Mouse (Mus musculus) forebrain, embryonic 15.5 days (tissue): Measurements from ENCODE around the gene Cry2. TPM values are rescaled to one million over a fixed set of nuclear protein-coding genes. Genes with fewer than 3 reads are reported as not detected.

Source experiments
- ATAC-seq: fragments of 200-750 bp; cut with Nextera tagmentation; replicated peaks from 2 replicates; pipeline ENCODE4 v1.8.0; 2017; ENCODE audit warnings: mild to moderate bottlenecking, moderate TSS enrichment, moderate library complexity
- H3K27ac ChIP-seq: fragments of 300-500 bp; sonication (generic); replicated peaks from 2 replicates; pipeline ENCODE4 v1.5.1; 2015; ENCODE audit warnings: mild to moderate bottlenecking, inconsistent platforms
- H3K27me3 ChIP-seq: fragments of 300-500 bp; sonication (generic); 2 replicates; pipeline ENCODE4 v1.6.1; 2015; ENCODE audit warnings: inconsistent platforms
- H3K36me3 ChIP-seq: fragments of 300-500 bp; sonication (generic); 2 replicates; pipeline ENCODE4 v1.6.1; 2015; ENCODE audit warnings: mild to moderate bottlenecking, inconsistent platforms
- H3K4me1 ChIP-seq: fragments of 300-500 bp; sonication (generic); 2 replicates; pipeline ENCODE4 v1.6.1; 2015; ENCODE audit warnings: inconsistent platforms
- H3K4me2 ChIP-seq: fragments of 300-500 bp; sonication (generic); replicated peaks from 2 replicates; pipeline ENCODE4 v1.6.1; 2015; ENCODE audit warnings: mild to moderate bottlenecking, inconsistent platforms
- H3K4me3 ChIP-seq: fragments of 300-500 bp; sonication (generic); 2 replicates; pipeline ENCODE4 v1.5.1; 2015; ENCODE audit warnings: mild to moderate bottlenecking, inconsistent platforms
- H3K9ac ChIP-seq: fragments of 300-500 bp; sonication (generic); replicated peaks from 2 replicates; pipeline ENCODE4 v1.6.1; 2015; ENCODE audit warnings: mild to moderate bottlenecking, inconsistent platforms
- H3K9me3 ChIP-seq: fragments of 300-500 bp; sonication (generic); 2 replicates; pipeline ENCODE4 v1.6.1; 2016; ENCODE audit warnings: inconsistent platforms
- WGBS: fragments of 180-500 bp; shearing (Covaris S2); methylation state at CpG from one replicate; pipeline ENCODE4 v1.1.7; 2015; ENCODE audit warnings: mixed read lengths; 5-methylcytosine and 5-hydroxymethylcytosine counted together
- polyA plus RNA-seq: library from polyadenylated mRNA; unstranded; fragments of >200 nt; fragmentation: Nextera tagmentation; extraction: Ambion mirVana; gene quantifications from 2 replicates; pipeline ENCODE4 v1.2.1, GENCODE M21; 2015

Gene Cry2
- polyA plus RNA-seq, 1 experiment from 2014 or later, result 37.0 TPM

DNA sequence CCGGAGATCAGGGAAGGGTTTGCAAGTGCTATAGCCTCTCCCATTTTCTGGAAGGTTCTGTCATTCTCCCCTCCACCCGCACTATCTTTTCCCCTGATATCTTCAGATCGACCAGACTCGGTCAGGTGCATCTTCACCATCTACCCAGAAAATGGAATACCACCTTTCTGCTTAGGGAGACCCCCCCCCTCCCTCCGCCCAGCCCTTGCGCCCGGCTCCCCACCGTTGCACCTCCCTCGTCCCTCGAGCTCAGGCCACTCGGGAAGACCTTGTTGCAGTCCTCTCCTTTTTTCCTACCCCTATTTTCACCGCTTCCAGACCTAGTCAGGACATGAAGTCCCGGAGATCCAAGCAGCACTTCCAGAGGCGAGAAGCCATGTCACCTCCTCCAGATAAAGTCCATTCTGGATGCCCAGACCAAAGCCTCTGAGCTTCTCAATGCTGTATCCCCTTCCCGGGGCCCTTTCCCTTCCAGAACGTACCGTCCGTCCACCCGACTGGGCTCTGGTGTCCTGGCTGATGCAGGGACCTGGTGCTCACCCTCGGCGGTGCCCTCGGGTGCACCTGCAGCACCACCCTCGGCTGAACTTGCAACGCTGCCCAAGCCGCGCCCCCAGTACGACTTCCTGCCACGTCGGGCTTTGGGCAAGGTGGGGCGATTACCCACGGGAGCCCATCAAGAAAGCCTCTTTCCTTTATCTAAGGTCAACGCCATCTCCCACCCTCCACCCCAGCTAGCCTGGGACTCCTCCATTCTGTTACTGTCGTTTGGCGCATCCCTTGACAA is 26.3 kb upstream of the Cry2 start, which contains the start of gene Slc35c1:
Slc35c1 (minus strand) TSS at position 618 of the 787 bp plus-strand sequence.
- Histone ChIP-seq H3K4me2 (peak within 1 kb of the TSS; percentile 84), H3K9ac (peak within 1 kb of the TSS; percentile 63), H3K4me1 (peaks cover 44% of the 10 kb centered on the region), H3K27me3 (peaks cover 5% of the 10 kb centered on the region; the same call in 1 of the 2 replicates), H3K27ac (peak within 1 kb of the TSS; percentile 48; the same call in 1 of the 2 replicates), H3K9me3 (no peaks in the 10 kb centered on the region), H3K36me3 (no peaks in the 10 kb centered on the region), H3K4me3 (peak within 1 kb of the TSS; percentile 70)
- 1% methylated on average over 34 of the region's 34 CpGs for WGBS
- peak; percentile 34; the same call in 1 of the 2 replicates for ATAC-seq

DNA sequence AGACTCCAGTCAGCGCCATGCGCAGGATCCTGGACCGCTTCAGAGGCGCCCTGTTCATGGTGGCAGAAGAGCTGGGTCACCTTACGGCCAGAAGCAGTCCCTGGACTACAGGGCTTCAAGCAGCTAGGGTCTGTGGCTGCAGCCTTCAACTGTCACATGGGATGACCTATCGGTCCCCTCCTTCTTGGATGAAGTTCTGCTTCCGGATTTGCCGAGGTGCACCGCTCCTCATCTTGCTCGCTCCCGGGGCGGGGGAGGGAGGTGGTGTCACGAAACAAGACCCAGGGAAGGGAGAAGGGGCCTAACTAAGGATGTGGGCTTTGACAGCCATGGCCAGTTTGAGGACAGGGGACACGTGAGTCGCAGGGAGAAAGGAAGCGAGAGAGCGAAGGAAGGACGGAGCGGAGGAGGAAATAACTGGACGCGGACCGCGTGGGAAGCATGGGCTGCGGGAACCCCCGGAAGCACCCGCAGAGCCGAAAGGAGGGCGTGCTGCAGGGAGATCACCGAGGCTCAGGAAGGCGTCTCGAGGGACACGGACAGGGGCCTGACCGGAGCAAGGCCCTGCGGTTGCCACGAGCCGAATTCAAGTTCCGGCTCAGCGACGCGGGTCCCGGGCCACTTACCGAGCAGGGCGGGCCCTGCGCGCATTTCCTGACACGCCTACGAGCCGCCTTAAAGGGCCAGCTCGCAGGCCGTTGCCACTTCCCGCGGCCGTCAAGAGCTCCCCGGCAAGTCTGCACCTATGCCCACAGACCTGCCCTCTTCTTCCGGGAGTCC is 25.5 kb upstream of the Cry2 start:
- ATAC-seq, result peak; percentile 90
- Histone ChIP-seq H3K4me1 (peaks cover 45% of the 10 kb centered on the region), H3K4me2 (peak overlapping the region; percentile 84), H3K9me3 (no peaks in the 10 kb centered on the region), H3K4me3 (peak overlapping the region; percentile 70), H3K27ac (peak overlapping the region; percentile 48; the same call in 1 of the 2 replicates), H3K9ac (peak overlapping the region; percentile 63), H3K36me3 (peaks cover 4% of the 10 kb centered on the region; the same call in 1 of the 2 replicates), H3K27me3 (peaks cover 5% of the 10 kb centered on the region; the same call in 1 of the 2 replicates)
- under 1% methylated on average over 55 of the region's 55 CpGs for WGBS

DNA sequence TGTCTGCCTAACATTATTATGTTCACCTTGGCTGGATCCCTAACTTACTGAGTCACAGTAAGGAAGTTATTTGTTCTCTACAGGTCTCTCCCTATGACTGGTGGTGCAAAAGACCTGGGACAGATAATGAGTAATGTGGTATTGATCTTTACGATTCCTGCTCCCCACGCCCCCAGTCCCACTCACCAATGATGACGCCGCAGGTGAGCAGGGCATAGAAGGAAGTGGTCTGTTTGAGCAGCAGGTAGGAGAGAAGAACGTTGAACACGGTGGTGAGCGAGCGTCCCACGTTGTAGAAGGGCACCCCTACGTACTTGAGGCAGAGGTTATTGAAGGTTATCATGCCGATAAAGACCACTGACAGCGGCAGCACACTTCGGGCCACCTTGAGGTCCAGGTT is 24.6 kb upstream of the Cry2 start:
- ATAC-seq, result no peak
- no peak overlapping the region for H3K27ac ChIP-seq

DNA sequence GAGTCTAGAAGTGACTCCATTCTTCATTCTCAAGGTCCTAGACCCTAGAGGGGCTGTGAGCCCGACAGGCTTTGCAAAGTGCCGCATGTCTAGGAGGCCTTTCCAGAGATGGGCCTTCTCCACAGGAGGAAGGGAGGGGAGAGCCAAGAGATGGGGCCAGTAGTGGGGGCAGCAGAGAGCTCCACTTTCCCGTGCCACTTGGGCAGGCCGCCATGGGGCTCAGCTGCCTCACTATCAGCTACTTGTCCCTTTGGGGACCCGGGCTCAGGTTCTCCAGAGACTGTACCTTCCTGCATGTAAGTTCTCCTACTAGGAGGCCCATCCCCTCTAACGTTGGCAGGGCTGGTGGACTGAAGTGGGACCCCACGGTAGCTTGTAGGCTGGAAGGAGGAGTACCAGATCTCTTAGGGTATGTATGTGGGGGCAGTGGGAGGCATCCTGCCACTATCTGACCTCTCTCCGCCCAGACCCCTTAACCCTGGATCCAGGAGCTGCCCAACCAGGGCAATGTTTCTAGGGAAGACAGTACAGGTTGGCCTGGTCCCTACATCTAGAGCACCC is 23.2 kb upstream of the Cry2 start:
- no peak for ATAC-seq
- Histone ChIP-seq H3K4me2 (0 out of 2 replicates have a peak overlapping the region, but pooled peaks have one; percentile 14), H3K9me3 (no peaks in the 10 kb centered on the region), H3K4me1 (peaks cover 45% of the 10 kb centered on the region), H3K4me3 (no peak overlapping the region), H3K9ac (no peak overlapping the region), H3K27me3 (peaks cover 5% of the 10 kb centered on the region; the same call in 1 of the 2 replicates), H3K36me3 (peaks cover 12% of the 10 kb centered on the region; the same call in 1 of the 2 replicates), H3K27ac (no peak overlapping the region)
- 72% methylated on average over 8 of the region's 8 CpGs for WGBS

More for the DNA sequence above, 24.6 kb upstream of the Cry2 start:
- 74% methylated on average over 13 of the region's 13 CpGs for WGBS
- H3K4me2 ChIP-seq, result peak overlapping the region; percentile 84
- H3K9ac ChIP-seq, result peak overlapping the region; percentile 63
- peak overlapping the region; percentile 70 for H3K4me3 ChIP-seq
- H3K9me3 ChIP-seq, result no peaks in the 10 kb centered on the region
- H3K4me1 ChIP-seq, result peaks cover 45% of the 10 kb centered on the region
- H3K36me3 ChIP-seq, result peaks cover 12% of the 10 kb centered on the region; the same call in 1 of the 2 replicates
- H3K27me3 ChIP-seq, result peaks cover 5% of the 10 kb centered on the region; the same call in 1 of the 2 replicates

DNA sequence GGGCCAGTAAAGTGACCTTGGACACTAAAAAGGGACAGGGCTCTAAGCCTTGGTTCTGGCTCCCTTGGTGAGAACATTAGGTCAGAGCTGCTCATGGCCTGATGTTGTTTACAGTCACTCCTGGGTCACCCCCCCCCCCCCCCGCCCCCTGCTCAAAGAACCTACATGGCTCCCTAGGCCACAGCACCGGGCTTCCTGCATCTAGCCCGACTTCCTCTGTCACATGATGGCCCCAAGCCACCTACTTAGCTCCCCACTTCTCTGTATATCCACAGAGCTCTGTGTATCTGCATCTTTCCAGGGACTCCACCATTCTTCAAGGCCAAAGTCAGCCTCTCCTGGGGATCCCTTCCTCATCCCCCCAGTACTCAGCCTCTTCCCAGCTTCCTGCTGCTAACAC is 21.9 kb upstream of the Cry2 start:
- H3K27me3 ChIP-seq, result peaks cover 2% of the 10 kb centered on the region; the same call in 1 of the 2 replicates
- H3K9me3 ChIP-seq, result no peaks in the 10 kb centered on the region
- WGBS, result 71% methylated on average over 2 of the region's 3 CpGs
- peaks cover 12% of the 10 kb centered on the region; the same call in 1 of the 2 replicates for H3K36me3 ChIP-seq
- peaks cover 45% of the 10 kb centered on the region for H3K4me1 ChIP-seq
- H3K4me2 ChIP-seq, result no peak overlapping the region
- no peak for ATAC-seq
- H3K9ac ChIP-seq, result no peak overlapping the region
- H3K27ac ChIP-seq, result no peak overlapping the region
- H3K4me3 ChIP-seq, result no peak overlapping the region

DNA sequence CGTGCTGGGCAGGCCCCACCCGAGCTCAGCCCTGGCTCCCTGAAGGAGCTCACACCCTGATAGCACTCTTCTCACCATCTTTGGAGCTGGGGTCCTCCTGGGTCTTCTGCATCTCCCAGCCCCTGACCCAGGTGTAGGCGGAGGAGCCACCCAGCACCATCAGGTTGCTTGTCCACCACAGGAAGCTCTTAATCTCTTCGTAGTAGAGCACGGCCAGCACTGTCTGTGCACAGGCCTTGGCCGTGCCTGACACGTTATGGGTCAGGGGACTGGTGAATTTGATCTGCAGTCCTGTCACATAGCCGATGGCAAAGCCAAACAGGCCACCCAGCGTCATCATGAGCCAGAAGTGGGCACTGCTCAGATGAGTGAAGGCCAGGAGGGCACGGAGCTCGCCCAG is 20.3 kb upstream of the Cry2 start:
- WGBS, result 93% methylated on average over 11 of the region's 11 CpGs
- peaks cover 40% of the 10 kb centered on the region for H3K4me1 ChIP-seq

DNA sequence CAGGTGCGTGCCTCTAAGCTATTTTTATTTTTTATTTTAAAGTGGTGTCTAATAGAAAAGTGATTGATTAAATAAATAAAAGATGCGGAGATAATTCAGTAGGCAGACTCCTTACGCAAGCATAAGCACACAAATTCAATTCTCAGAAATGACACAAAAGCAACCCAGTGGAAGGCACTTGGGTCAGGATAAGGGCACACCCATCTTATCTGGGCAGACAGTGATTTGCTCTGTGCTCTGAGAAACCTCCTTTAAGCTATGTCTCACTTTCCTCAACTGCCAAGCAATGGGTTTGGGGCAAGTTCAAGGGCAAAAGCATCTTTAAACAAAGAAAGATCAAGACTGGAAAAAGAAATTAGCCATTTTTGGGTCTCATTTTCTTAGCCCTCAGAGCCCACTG is 17.3 kb upstream of the Cry2 start:
- Histone ChIP-seq H3K27ac (no peak overlapping the region), H3K4me1 (peaks cover 13% of the 10 kb centered on the region; the same call in 1 of the 2 replicates), H3K9ac (no peak overlapping the region), H3K36me3 (peaks cover 12% of the 10 kb centered on the region; the same call in 1 of the 2 replicates), H3K4me3 (no peak overlapping the region), H3K9me3 (no peaks in the 10 kb centered on the region), H3K27me3 (no peaks in the 10 kb centered on the region), H3K4me2 (no peak overlapping the region)
- WGBS, result 95% methylated on average over 3 of the region's 3 CpGs
- ATAC-seq, result no peak

More for the DNA sequence above, 20.3 kb upstream of the Cry2 start:
- no peak overlapping the region for H3K9ac ChIP-seq
- no peak overlapping the region for H3K4me3 ChIP-seq
- H3K9me3 ChIP-seq, result no peaks in the 10 kb centered on the region
- H3K36me3 ChIP-seq, result peaks cover 12% of the 10 kb centered on the region; the same call in 1 of the 2 replicates
- H3K4me2 ChIP-seq, result no peak overlapping the region
- no peaks in the 10 kb centered on the region for H3K27me3 ChIP-seq
- no peak overlapping the region for H3K27ac ChIP-seq
- no peak for ATAC-seq

DNA sequence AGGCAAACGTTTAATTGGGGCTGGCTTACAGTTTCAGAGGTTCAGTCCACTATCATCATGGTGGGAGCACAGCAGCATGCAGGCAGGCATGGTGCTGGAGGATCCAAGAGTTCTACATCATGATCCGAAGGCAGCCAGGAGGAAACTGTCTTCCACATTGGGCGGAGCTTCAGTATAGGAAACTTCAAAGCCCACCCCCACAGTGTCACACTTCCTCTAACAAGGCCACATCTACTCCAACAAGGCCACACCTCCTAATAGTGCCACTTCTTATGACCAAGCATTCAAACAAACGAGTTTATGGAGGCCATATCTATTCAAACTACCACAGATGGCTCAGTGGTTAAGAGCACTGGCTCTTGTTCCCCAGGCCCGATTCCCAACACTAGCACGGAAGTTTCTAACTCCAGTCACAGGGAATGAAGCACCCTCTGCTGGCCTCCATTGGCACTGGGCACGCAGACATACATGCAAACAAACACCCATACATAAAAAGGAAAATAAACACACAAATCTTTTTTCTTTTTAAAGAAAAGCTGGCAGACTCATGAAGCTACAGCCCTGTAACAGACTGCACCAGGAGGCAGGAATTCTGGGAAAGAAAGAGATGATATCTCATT is 13.4 kb upstream of the Cry2 start:
- no peak overlapping the region for H3K4me3 ChIP-seq
- 0 out of 2 replicates have a peak, but pooled peaks cover 6% of the 10 kb centered on the region for H3K4me1 ChIP-seq
- H3K27me3 ChIP-seq, result no peaks in the 10 kb centered on the region
- WGBS, result 65% methylated on average over 7 of the region's 7 CpGs
- H3K9ac ChIP-seq, result no peak overlapping the region
- H3K36me3 ChIP-seq, result no peaks in the 10 kb centered on the region
- no peak overlapping the region for H3K4me2 ChIP-seq
- H3K9me3 ChIP-seq, result no peaks in the 10 kb centered on the region
- no peak overlapping the region for H3K27ac ChIP-seq
- no peak for ATAC-seq

DNA sequence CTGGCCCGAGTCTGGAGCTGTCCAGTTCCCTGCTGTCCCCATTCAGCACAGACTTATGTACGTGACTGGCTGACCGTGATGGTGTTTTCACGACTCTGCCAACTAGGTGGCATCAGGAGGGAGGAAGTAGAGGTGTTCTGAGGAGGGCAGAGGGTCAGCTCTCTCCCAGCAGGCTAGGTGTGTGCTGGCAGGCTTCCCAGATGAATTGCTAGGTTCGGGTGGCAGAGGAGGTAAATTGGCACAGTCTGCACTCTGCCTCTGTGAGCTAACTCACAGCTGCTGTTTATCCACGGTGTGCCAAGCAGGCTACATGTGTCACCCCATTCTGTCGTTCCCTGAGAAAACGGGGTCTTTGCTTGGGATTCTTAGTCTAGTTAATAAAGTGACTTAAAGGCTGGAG is 12.8 kb upstream of the Cry2 start:
- 0 out of 2 replicates have a peak, but pooled peaks cover 6% of the 10 kb centered on the region for H3K4me1 ChIP-seq
- 52% methylated on average over 8 of the region's 8 CpGs for WGBS
- no peak overlapping the region for H3K9ac ChIP-seq
- no peak overlapping the region for H3K27ac ChIP-seq
- H3K4me3 ChIP-seq, result no peak overlapping the region
- no peaks in the 10 kb centered on the region for H3K27me3 ChIP-seq
- no peak overlapping the region for H3K4me2 ChIP-seq
- no peaks in the 10 kb centered on the region for H3K36me3 ChIP-seq
- no peaks in the 10 kb centered on the region for H3K9me3 ChIP-seq
- peak; percentile 45; the same call in 1 of the 2 replicates for ATAC-seq

DNA sequence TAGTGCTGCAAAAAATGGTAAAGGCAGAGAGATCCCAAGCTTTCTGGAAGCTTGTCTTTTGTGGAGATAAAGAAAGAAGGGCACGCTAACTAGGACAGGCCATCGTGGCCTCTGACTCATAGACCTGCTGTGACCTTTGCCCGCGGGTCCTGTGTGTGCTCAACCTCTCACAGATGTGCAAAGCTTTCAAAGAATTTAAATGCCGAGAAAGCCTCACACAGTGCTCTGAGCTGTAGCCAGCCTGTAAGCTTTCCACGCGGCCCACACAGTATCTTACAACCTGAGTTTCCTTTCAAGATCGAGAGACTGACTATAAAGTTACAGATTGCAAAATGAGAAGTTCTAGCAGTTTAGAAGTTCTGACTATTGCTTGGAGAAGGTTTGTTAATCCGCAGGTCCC is 12.0 kb upstream of the Cry2 start:
- Histone ChIP-seq H3K4me2 (no peak overlapping the region), H3K27ac (no peak overlapping the region), H3K36me3 (no peaks in the 10 kb centered on the region), H3K27me3 (no peaks in the 10 kb centered on the region), H3K9me3 (no peaks in the 10 kb centered on the region), H3K4me1 (0 out of 2 replicates have a peak, but pooled peaks cover 6% of the 10 kb centered on the region), H3K4me3 (no peak overlapping the region), H3K9ac (no peak overlapping the region)
- no peak for ATAC-seq
- WGBS, result 45% methylated on average over 9 of the region's 9 CpGs

DNA sequence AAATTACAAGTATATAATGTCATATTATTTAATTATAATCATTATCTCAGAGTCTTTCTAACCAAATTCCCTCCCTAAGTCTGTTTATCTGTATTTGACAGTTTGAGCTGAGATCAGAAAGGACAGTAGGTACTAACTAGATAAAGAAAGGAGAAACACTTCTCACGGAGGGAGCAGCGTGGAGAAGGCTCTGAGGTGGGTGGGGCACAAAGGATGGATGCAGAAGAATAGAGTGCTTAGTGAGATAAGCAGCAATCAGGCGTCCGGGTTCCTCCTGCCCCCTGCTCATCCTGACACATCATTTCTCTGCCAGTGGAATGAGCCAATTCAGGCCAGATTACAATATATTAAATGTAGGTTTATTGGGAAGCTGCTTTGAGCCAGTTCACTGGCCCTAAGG is 10.5 kb upstream of the Cry2 start:
- 54% methylated on average over 4 of the region's 4 CpGs for WGBS
- H3K27ac ChIP-seq, result no peak overlapping the region
- H3K4me3 ChIP-seq, result no peak overlapping the region
- no peak overlapping the region for H3K4me2 ChIP-seq
- 0 out of 2 replicates have a peak, but pooled peaks cover 6% of the 10 kb centered on the region for H3K4me1 ChIP-seq
- H3K27me3 ChIP-seq, result no peaks in the 10 kb centered on the region
- no peaks in the 10 kb centered on the region for H3K36me3 ChIP-seq
- H3K9ac ChIP-seq, result no peak overlapping the region
- no peak for ATAC-seq
- H3K9me3 ChIP-seq, result no peaks in the 10 kb centered on the region
